Mouse (Mus musculus) limb, embryonic 14.5 days (tissue): ENCODE data around the gene B3gnt2. TPM values are rescaled to one million over a fixed set of nuclear protein-coding genes. Genes with fewer than 3 reads are reported as not detected.

ENCODE experiments used
- ATAC-seq: fragments of 200-750 bp; cut with Nextera tagmentation; 2 replicates; pipeline ENCODE4 v1.8.0; 2017; ENCODE audit warnings: low read depth, moderate number of reproducible peaks, moderate TSS enrichment; ENCODE audit not compliant: low FRiP score
- DNase-seq: peaks from one replicate; pipeline ENCODE4 v3.0.0-alpha.2; 2015; ENCODE audit warnings: low spot score
- H3K27ac ChIP-seq: fragments of 300-500 bp; sonication (generic); replicated peaks from 2 replicates; pipeline ENCODE4 v1.5.1; 2014; ENCODE audit warnings: low read depth, mild to moderate bottlenecking, low read length, moderate library complexity, mixed read lengths
- H3K27me3 ChIP-seq: fragments of 300-500 bp; sonication (generic); 2 replicates; pipeline ENCODE4 v1.6.1; 2014; ENCODE audit warnings: low read length, mixed read lengths; ENCODE audit not compliant: control insufficient read depth, insufficient read depth
- H3K36me3 ChIP-seq: fragments of 300-500 bp; sonication (generic); 2 replicates; pipeline ENCODE4 v1.6.1; 2014; ENCODE audit warnings: mild to moderate bottlenecking, low read length, moderate library complexity, mixed read lengths; ENCODE audit not compliant: control insufficient read depth, insufficient read depth
- H3K4me1 ChIP-seq: fragments of 300-500 bp; sonication (generic); 2 replicates; pipeline ENCODE4 v1.6.1; 2014; ENCODE audit warnings: antibody characterized with exemption, low read length, mixed read lengths; ENCODE audit not compliant: control insufficient read depth, insufficient read depth
- H3K4me2 ChIP-seq: fragments of 300-500 bp; sonication (generic); replicated peaks from 2 replicates; pipeline ENCODE4 v1.6.1; 2014; ENCODE audit warnings: low read depth, mild to moderate bottlenecking, low read length, moderate library complexity; ENCODE audit not compliant: severe bottlenecking
- H3K4me3 ChIP-seq: fragments of 300-500 bp; sonication (generic); replicated peaks from 2 replicates; pipeline ENCODE4 v1.5.1; 2014; ENCODE audit warnings: low read length
- H3K9ac ChIP-seq: fragments of 300-500 bp; sonication (generic); 2 replicates; pipeline ENCODE4 v1.6.1; 2014; ENCODE audit warnings: mild to moderate bottlenecking, low read depth, low read length, moderate library complexity; ENCODE audit not compliant: severe bottlenecking
- H3K9me3 ChIP-seq: fragments of 300-500 bp; sonication (generic); 2 replicates; pipeline ENCODE4 v1.6.1; 2016; ENCODE audit warnings: low read length; ENCODE audit not compliant: control insufficient read depth
- POLR2A ChIP-seq: fragments of 200-500 bp; IDR thresholded peaks from 2 replicates; pipeline ENCODE4 v1.8.0; 2012; ENCODE audit warnings: inconsistent platforms, mild to moderate bottlenecking, moderate library complexity, borderline replicate concordance; ENCODE audit not compliant: insufficient read depth, insufficient read length; ENCODE audit errors: extremely low read depth
- WGBS: fragments of 180-500 bp; shearing (Covaris S2); extraction: QIAGEN DNeasy Blood & Tissue Kit; methylation state at CpG from one replicate; pipeline ENCODE4 v1.1.7; 2014; 5-methylcytosine and 5-hydroxymethylcytosine counted together
- polyA plus RNA-seq, 2 experiments: library from polyadenylated mRNA; depleted of rRNA in 1 of 2; stranded (reverse) in 1 of 2; unstranded in 1 of 2; fragments of >200 nt; fragmentation: Nextera tagmentation in 1 of 2; extraction: Ambion mirVana in 1 of 2; gene quantifications; 2 replicates each; pipeline versions ENCODE4 v1.2.1 to v1.2.3; 2012 to 2014

Gene B3gnt2
- polyA plus RNA-seq, 2 experiments = 6.2 to 9.7 TPM

DNA sequence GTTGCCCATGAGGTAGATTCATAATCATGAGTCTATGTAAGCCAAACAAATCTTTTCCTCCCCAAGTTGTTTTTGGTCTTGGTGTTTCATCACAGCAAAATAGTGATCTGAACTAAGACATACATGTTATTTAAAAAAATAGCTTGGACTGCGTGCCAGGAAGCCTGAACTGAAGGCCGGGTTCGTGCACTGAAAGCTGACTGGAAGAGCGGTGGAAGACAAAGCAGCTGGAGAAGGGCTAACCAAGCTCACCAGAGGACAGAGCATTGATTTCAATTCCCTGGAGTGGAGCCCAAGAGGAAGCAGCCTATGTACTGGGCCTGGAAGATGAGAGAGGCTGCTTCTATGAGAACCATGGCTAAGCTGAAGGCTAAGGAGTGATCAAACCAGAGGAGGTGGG is 26.2 kb upstream of the B3gnt2 start:
- Histone ChIP-seq H3K9me3 (no peaks in the 10 kb centered on the region), H3K4me1 (no peaks in the 10 kb centered on the region), H3K4me2 (no peak overlapping the region), H3K27ac (no peak overlapping the region), H3K4me3 (no peak overlapping the region), H3K27me3 (no peaks in the 10 kb centered on the region), H3K36me3 (no peaks in the 10 kb centered on the region), H3K9ac (no peak overlapping the region)
- WGBS = 91% methylated on average over 4 of the region's 4 CpGs
- TF ChIP-seq POLR2A = no peak
- DNase-seq = no peak
- ATAC-seq = no peak

DNA sequence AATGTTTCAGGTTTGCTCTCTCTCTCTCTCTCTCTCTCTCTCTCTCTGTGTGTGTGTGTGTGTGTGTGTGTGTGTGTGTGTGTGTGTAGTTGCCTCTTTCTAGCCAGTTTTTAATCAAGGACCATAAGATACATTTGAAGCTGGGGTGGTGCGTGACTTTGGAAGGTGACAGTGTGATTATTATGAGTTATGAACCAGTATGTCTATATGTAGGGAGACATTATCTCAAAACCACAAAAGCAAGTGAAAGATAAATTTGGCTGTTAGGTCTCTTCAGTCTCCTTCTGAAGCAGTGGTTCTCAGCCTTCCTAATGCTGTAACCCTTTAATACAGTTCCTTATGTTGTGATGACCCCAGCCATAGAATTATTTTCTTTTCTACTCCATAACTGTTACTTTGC is 24.6 kb upstream of the B3gnt2 start:
- H3K36me3 ChIP-seq = no peaks in the 10 kb centered on the region
- no peak overlapping the region for H3K9ac ChIP-seq
- H3K27me3 ChIP-seq = no peaks in the 10 kb centered on the region
- 100% methylated on average over 1 of the region's 1 CpGs for WGBS
- no peak for TF ChIP-seq POLR2A
- no peak for DNase-seq
- no peak for ATAC-seq
- H3K9me3 ChIP-seq = no peaks in the 10 kb centered on the region
- H3K4me2 ChIP-seq = no peak overlapping the region
- no peak overlapping the region for H3K4me3 ChIP-seq
- H3K4me1 ChIP-seq = no peaks in the 10 kb centered on the region
- no peak overlapping the region for H3K27ac ChIP-seq

DNA sequence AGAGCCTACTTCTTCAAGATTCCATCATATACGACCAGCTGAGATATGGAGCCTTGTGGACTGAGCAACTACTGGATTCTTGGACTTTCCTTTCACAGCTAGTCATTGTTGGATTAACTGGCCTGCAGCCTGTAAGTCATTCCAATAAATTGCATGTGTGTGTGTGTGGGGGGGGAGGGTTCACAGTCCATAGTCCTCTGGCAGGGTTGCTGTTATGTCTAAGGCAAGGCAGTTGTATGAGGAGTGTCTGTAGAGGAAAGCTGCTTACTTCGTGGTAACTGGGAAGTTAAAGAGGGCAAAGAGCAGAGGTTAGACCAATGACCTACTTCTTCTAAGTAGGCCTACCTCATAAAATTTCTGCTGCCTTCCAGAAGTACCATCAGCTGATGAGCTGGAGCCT is 22.9 kb upstream of the B3gnt2 start:
- Histone ChIP-seq H3K9ac (no peak overlapping the region), H3K9me3 (no peaks in the 10 kb centered on the region), H3K4me2 (no peak overlapping the region), H3K27me3 (no peaks in the 10 kb centered on the region), H3K36me3 (no peaks in the 10 kb centered on the region), H3K4me1 (no peaks in the 10 kb centered on the region), H3K4me3 (no peak overlapping the region), H3K27ac (no peak overlapping the region)
- 79% methylated on average over 2 of the region's 2 CpGs for WGBS
- ATAC-seq (no peak), DNase-seq (no peak)
- no peak for TF ChIP-seq POLR2A

DNA sequence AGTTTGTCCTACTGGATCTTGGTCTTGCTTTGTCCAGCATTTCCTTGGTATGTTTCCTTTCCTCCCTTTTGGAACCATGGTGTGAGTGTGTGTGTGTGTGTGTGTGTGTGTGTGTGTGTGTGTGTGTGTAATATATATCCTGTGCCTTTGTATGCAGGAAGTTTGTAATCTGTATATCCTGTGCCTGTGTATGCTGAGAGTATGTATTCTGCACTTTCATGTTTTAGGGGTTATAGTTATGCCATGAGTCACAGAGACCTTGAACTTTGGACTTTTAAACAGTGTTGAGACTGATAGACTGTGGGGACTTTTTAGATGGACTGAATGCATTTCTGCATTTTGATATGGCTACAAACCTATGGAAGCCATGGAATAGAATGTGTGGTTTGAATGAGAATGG is 22.2 kb upstream of the B3gnt2 start:
- Histone ChIP-seq H3K36me3 (no peaks in the 10 kb centered on the region), H3K9ac (no peak overlapping the region), H3K4me1 (no peaks in the 10 kb centered on the region), H3K9me3 (no peaks in the 10 kb centered on the region), H3K27ac (no peak overlapping the region), H3K4me2 (no peak overlapping the region), H3K27me3 (no peaks in the 10 kb centered on the region), H3K4me3 (no peak overlapping the region)
- no peak for TF ChIP-seq POLR2A
- ATAC-seq = no peak
- no peak for DNase-seq

DNA sequence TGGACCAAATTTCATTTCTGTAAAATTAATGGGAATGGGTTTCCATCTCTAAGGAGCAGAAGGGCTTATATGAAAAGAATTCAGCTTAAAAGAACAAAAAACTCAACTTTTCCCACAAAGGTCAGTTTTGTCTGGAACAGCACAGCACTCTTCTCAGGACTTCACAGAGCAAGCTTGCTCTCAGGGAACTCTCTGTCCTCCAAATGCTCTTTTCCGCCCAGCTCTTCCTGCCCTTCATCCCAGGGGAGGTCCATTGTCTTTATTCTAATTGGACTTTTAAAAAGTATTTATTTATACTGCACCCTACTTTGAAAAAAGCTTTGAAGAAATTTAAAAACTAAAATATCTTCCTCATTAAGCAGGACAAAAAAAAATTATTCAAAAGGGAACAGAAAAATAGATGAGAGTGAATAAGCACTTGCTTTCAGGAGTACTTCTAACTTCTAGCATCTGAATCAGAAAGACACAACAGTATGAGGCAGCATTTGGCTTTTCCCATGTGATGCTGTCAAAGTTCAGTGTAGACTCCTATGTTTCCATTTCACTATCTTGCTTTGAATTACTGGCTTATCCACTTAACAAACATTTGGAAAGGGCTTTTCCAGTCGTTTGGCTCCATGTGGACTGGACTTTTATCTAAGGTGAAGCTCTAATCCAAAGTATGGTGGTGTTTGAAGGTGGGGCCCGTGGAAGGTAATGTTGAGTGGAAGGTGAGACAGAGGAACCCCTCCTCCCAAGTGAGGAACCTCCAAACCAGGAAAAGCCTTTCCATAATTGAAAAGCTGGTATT is 19.8 kb upstream of the B3gnt2 start:
- Histone ChIP-seq H3K36me3 (no peaks in the 10 kb centered on the region), H3K4me1 (no peaks in the 10 kb centered on the region), H3K27me3 (no peaks in the 10 kb centered on the region), H3K27ac (no peak overlapping the region), H3K4me2 (no peak overlapping the region), H3K9ac (no peak overlapping the region), H3K9me3 (no peaks in the 10 kb centered on the region), H3K4me3 (no peak overlapping the region)
- DNase-seq (no peak), ATAC-seq (no peak)
- no peak for TF ChIP-seq POLR2A
- 70% methylated on average over 3 of the region's 3 CpGs for WGBS

DNA sequence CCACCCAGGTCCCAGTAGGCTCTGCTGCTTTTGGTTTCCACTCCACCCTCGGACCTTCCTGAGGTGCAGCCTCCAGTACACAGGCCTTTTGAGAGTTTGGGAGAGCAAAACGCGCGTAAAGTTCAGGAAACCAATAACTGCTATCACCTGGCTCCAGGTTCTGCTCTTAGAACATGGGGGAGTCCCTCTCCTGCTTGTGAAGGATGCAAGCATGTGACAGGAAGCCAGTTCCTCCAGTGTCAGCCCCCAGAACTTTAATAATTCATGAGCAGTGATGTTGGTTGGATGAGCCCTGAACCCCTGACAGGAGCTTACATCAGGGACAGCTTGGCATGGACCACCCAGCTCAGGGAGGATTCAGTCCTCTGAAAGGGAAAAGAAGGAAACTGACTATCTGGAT is 18.9 kb upstream of the B3gnt2 start:
- ATAC-seq (no peak), DNase-seq (no peak)
- H3K36me3 ChIP-seq = no peaks in the 10 kb centered on the region
- no peak for TF ChIP-seq POLR2A
- no peak overlapping the region for H3K9ac ChIP-seq
- WGBS = 69% methylated on average over 4 of the region's 4 CpGs
- no peaks in the 10 kb centered on the region for H3K9me3 ChIP-seq
- H3K4me2 ChIP-seq = no peak overlapping the region
- no peaks in the 10 kb centered on the region for H3K4me1 ChIP-seq
- H3K4me3 ChIP-seq = no peak overlapping the region
- H3K27me3 ChIP-seq = no peaks in the 10 kb centered on the region
- no peak overlapping the region for H3K27ac ChIP-seq
